Mouse (Mus musculus) adrenal gland, postnatal 10 days (tissue): ENCODE measurements at regions not wholly inside any gene's neighbourhood (a gene's known extent, or its start where the extent isn't known, plus 50 kb on each side); places are given as distances from the start of the nearest gene placed in this dataset.
A peak's percentile ranks its signal among the peaks of the same experiment; 100 is the strongest.

ENCODE experiments used
- DNase-seq: peaks from one replicate; pipeline ENCODE4 v3.0.0; 2021; ENCODE audit warnings: mixed read lengths

GRCm38 (mm10) chr14:76864664-76865063 lies 171.9 kb upstream of the Ccdc122 start:
- DNase-seq: no peak

DNA sequence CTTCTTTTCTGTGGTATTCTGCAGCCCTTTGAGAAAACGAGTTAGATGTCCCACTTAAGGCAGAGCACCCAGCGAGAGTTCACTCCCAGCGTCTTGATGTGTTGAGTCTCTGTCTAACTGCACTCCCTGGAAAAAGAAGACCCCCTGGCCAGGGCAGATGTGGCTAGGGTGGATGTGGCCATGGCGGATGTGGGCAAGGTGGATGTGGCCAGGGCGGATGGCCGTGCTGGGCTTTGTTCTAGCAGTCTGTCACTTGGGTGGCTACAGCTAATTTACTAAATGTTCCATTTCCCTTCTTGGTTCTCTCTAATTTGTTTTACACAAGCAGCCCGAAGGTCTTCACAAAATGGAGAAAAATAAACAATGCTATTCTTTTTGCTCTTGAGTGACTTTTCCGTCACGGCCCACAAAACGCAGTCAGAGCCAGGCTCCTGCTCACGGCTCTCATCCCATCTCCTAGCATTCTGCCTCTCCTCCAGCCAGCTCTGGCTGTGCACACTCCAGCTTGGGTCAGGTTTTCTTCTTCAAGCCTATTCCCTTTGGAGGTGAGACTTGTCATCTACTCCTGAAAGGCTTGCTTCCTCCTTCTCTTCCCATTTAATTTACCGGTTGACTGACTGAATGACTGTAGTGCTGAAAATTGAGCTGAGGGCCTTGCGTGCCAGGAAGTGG lies 173.4 kb upstream of the Ccdc122 start:
- DNase-seq: no peak

DNA sequence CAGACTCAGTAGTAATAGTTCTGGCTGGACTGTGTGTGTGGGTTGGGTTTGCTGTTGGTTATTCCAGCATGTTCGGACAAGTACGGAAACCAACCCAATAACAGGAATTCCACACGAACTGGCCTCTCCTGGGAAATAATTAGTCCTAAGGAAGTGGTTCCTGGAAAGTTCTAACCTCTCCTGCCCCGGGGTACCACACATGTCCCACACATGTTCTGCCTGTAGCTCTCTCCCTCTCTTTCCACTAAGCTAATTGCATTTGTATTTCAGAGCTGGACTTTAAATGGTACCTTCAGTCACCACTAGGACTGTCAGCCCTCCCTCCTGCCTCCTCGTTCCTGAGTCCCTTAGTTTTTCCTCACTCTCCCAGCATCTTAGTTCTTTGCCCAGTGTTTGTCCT lies 178.2 kb upstream of the Ccdc122 start:
- DNase-seq: no peak

DNA sequence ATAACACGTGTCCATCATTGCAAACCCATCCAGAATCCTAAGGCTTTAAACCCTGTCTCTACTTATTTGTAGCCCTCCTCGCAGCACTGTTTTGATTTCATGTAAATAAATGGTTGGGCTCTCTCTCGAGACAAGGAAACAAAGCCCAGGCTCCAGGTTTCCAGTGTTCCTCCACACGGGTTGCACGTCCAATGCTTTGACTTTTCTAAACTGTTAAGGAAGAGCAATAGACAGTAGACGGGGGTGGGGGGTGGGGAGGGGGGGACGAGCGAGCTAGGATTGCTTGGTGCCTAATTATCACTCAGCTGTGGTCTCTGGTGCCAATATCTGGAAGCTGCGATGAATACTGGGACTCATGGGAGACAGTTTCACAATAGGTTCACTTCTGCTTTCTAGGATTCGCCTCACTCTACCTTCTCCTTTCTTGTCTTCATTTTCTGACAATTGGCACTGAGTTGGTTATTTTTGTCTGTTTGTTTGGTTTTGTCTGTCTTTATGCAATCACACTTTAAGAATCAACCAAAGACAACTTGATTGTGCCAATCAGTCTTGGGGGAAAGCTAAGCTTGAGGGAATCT lies 179.3 kb upstream of the Ccdc122 start:
- DNase-seq: no peak

DNA sequence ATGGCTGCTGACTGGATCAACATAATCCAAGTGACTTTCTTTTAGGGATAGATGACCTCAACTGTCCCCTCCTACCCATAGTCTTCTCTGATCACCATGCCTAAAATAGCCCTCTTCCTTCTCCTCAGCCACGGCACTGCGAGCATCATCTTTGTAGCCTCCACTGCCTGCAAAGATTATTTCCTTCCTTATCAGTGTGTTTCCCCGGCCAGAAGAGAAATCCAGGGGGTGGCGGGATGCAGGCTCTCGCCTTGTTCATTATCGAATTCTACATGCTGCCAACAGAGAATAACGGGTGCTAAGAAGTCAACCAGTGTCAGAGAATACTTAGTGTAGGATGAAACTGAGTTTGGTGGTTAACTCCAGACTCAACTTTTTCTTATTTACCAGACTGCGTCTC lies 180.0 kb upstream of the Ccdc122 start:
- DNase-seq: no peak

GRCm38 (mm10) chr14:76854965-76855364 lies 181.6 kb upstream of the Ccdc122 start:
- DNase-seq: no peak

DNA sequence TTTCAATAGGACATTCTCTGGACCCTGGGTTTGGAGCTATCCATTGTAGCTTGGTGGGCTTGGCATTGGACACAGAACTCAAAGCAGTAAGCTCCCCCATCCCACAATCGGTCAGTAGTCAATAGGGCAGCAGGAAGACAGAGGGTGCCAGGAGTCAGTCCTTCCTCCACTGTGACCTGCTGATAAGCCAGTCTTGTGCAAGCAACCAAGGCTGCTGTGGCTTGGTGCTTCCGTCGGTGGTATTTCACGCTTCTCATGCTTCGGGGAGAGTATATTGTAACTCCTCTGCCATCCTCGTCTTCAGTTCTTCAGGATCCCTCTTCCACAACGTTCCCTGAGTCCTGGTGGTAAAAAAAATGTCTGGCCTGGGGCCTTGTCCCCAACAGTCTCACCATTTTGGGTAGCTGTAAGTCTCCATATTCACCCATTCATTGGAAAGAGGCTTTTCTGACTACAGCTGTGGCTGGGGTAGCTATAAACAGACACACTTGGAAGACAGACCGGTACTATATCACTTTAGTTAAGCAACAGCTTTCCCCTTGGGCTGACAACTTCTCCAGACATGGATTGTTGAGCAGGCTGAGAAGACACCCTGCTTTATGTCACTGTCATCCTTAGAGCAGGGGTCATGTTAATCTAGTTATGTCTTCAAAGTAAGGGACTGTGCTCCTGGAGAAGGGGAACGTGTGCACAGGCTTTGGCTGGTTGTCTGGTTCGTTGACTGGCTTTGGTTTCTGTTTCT lies 184.9 kb upstream of the Ccdc122 start:
- DNase-seq: no peak

DNA sequence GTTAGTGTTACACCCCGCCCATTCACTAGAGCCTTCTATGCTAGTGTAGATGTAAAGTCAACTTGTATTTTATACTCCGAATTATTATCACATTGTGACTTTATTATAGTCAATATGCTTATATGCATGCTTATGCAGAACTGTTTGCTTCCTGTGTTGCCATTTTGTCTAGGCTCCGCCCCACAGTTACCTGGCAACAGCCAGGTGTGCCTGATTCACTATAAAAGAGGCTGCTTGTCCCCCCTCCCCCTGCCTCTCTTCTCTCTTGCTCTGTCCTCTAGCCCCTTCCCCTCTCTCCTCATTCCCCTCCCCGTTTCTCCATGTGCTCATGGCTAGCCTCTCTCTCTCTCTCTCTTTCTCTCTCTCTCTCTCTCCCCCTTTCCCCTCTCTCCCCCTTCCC lies 185.9 kb upstream of the Ccdc122 start:
- DNase-seq: no peak

- DNase-seq: no peak
Measured at GRCm38 (mm10) chr14:76850051-76850450, 186.5 kb upstream of the Ccdc122 start.

- DNase-seq: no peak
Measured at GRCm38 (mm10) chr14:76849636-76850035, 186.9 kb upstream of the Ccdc122 start.

DNA sequence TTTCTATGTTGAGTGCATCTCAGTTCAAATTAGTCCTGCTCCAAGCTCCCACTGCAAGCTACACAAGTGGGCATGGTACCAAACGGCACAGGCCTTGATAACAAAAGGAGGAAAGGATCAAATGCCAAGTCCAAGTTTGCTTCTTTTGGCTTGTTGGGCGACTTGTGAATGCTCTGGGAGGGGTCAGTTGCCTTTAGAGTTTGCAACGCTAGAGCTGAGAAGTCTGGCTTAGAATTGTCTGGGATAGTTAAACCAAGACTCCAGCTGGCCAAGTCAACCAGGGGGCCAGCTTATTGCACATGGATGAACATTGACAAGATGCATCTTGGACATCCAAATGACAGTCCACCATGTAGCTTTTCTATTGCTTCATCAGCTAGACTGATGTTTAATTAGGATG lies 187.5 kb upstream of the Ccdc122 start:
- no peak for DNase-seq

GRCm38 (mm10) chr14:76845706-76846105 lies 190.9 kb upstream of the Ccdc122 start:
- no peak for DNase-seq

DNA sequence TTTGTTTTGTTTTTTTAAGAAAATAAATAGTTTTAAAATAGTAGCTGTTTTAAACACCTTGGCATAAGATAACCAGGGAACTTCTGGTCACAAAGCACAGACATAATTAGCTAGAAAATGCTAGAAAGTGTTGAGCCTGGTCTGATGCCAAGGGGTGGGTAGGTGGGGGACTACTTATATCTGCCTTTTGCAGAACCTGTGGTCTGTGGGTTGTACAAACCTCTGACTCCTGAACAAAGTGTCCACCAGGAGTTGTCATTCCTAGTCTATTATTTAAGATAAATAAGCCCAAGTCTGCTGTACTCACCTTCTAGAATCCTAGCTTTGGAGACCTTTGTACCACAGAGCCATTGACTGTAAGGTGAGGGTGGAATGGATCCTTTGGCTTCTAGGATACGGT lies 191.9 kb upstream of the Ccdc122 start:
- no peak for DNase-seq

GRCm38 (mm10) chr14:76837583-76838220 lies 198.9 kb upstream of the Ccdc122 start:
- DNase-seq: no peak

GRCm38 (mm10) chr14:76836926-76837516 lies 199.6 kb upstream of the Ccdc122 start:
- DNase-seq: no peak

DNA sequence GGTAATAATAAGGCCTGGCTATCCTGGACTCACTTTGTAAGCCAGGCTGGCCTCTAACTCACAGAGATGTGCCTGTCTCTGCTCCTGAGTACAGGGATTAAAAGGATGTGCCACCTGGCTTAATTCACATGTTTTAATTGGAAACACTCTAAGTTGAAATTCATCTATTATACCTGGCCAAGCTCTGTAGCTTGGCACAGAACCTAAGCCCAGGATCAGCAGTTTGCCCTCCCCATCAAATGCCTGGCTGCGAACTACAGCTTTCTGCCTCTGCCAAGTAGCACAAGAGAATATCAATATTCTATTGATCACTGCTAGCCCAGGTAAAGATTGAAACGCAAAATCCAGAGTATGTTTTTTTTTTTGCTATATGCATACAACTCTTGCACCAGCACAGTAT lies 200.3 kb upstream of the Ccdc122 start:
- DNase-seq: no peak

DNA sequence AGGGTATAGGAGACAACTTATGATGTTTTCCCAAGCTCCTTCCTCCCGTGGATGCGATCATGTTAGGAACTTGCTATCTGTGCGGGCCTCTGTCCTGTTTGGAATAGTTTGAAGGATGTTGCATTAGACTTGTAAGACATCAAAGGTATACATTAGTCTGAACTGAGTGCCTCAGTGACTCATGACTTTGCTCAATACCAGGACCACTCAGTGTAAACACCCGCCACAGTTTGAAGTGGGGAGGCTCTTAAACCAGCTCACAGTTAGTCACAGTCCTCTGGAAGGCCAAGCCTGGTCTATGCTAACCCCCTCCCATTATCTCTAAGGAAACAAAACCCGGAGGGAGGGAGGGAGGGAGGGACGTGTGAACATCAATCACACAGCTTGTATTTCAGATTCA lies 202.5 kb upstream of the Ccdc122 start:
- no peak for DNase-seq

- DNase-seq: no peak
Measured at GRCm38 (mm10) chr14:76829161-76829510, 207.4 kb upstream of the Ccdc122 start.

- DNase-seq: peak; percentile 31
Measured at GRCm38 (mm10) chr14:76828453-76829160, 208.0 kb upstream of the Ccdc122 start.

GRCm38 (mm10) chr14:76824066-76824465 lies 212.5 kb upstream of the Ccdc122 start:
- DNase-seq: no peak

DNA sequence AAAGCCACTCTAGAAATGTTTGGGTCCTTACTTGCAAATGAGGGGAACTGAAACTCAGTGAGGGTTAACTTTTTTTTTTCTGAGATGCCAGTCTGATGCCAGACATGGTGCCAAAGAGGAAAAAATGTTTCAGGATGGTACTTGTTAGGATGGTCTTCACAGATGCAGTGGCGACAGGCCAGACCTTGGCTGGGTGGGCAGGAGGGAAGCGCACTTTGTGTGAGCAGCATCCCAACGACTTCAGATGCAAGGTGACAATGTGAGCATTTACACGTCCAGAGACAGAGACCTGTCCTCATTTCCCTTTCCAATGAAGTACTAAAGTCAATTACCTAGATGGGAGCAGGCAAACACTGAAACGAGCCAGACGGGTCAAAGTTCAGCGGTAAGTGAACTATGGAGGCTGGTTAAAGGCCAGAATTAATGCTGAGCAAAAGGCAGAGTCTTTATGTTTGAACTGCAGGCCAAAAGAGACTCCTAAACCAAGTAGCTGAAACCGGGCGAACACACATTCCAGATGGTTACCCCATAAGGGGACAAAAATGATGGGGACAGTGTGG lies 213.7 kb upstream of the Ccdc122 start:
- DNase-seq: no peak

DNA sequence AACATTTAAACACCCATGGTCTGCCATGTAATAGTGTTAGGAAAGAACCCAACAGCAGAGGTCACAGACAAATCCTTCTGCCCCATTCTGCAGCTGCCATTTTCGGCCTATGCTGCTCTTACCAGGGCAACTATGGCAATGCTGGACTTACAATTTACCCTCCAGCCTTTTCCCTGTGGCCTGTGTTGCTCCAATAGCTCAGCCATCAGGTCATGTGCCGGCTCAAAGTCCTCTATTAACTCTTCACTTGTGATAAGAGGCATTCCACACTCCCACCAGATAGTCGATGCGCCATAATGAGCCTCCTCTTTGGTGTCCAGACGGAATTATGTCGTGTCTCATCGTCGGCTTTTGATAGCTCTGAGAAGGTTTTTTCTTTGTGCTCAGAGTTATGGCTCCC lies 214.7 kb upstream of the Ccdc122 start:
- no peak for DNase-seq
